Mouse (Mus musculus): ENCODE measurements around the gene Notch1. TPM values are rescaled to one million over a fixed set of nuclear protein-coding genes. Genes with fewer than 3 reads are reported as not detected.

Gene Notch1
- polyA plus RNA-seq, 1 experiment from 2014 or later, result 23.9 TPM

GRCm38 (mm10) chr2:26507481-26507886 is 9.0 kb downstream of the Notch1 start:
- peak overlapping the region; percentile 90 for H3K27ac ChIP-seq
- peak overlapping the region; percentile 29 for H3K4me2 ChIP-seq
- H3K36me3 ChIP-seq, result no peaks in the 10 kb centered on the region
- ATAC-seq (ENCODE audit: borderline replicate concordance, extremely low read depth, low FRiP score, low TSS enrichment), result peak; percentile 48
- no peaks in the 10 kb centered on the region for H3K9me3 ChIP-seq
- H3K4me1 ChIP-seq, result peaks cover 42% of the 10 kb centered on the region
- 8% methylated on average over 7 of the region's 7 CpGs for WGBS
- H3K4me3 ChIP-seq, result no peak overlapping the region
- H3K9ac ChIP-seq, result no peak overlapping the region
- H3K27me3 ChIP-seq, result no peaks in the 10 kb centered on the region

GRCm38 (mm10) chr2:26506746-26507280 is 9.7 kb downstream of the Notch1 start:
- H3K4me2 ChIP-seq, result peak overlapping the region; percentile 29; the same call in 1 of the 2 replicates
- no peak for ATAC-seq (ENCODE audit: borderline replicate concordance, extremely low read depth, low FRiP score, low TSS enrichment)
- WGBS, result 77% methylated on average over 3 of the region's 3 CpGs

DNA sequence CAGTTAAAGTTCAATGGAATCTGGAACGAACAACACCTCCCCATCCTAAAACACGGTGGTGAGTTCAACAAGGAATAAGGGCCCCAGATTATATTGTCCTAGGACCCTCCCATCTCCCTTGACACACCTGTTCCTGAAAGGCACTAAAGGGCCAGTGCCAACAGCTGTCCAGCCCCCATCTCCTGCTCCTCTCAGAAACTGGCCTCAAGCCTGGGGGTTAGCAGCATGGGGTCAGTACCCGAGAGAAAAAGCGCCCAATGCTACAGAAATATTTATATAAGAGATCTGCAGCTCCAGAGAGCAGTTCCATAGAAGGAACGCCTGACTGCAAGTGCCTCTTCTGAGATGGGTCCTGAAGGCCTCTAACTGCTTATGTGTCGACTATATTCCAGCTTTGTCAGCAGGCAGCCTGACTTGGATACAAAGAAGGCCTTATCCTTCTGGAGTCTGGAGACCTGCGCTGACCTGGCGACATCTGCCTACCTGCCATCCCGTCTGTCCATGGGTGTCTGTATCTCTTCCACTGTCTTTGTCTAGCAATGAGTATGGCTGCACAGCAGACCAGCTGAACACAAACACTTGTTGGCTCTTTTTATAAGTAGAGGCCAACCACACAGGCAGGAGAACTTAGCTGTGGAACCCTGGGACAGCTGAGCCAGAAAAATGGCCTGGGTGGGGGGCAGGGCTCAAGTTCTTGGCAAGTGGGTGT is 11.5 kb downstream of the Notch1 start:
- H3K4me3 ChIP-seq, result 0 out of 2 replicates have a peak overlapping the region, but pooled peaks have one; percentile 78
- WGBS, result 58% methylated on average over 9 of the region's 9 CpGs
- peak overlapping the region; percentile 75 for H3K4me2 ChIP-seq
- peaks cover 61% of the 10 kb centered on the region for H3K4me1 ChIP-seq
- H3K27ac ChIP-seq, result peak overlapping the region; percentile 91; the same call in 1 of the 2 replicates
- no peak for ATAC-seq (ENCODE audit: borderline replicate concordance, extremely low read depth, low FRiP score, low TSS enrichment)
- no peaks in the 10 kb centered on the region for H3K27me3 ChIP-seq
- no peaks in the 10 kb centered on the region for H3K9me3 ChIP-seq
- 0 out of 2 replicates have a peak overlapping the region, but pooled peaks have one; percentile 82 for H3K9ac ChIP-seq
- no peaks in the 10 kb centered on the region for H3K36me3 ChIP-seq

More at GRCm38 (mm10) chr2:26506746-26507280, 9.7 kb downstream of the Notch1 start:
- Histone ChIP-seq H3K27me3 (no peaks in the 10 kb centered on the region), H3K36me3 (no peaks in the 10 kb centered on the region), H3K9me3 (no peaks in the 10 kb centered on the region), H3K4me1 (peaks cover 42% of the 10 kb centered on the region), H3K9ac (peak overlapping the region; percentile 8; the same call in 1 of the 2 replicates), H3K27ac (peak overlapping the region; percentile 90), H3K4me3 (no peak overlapping the region)

- H3K4me1 ChIP-seq, result peaks cover 71% of the 10 kb centered on the region
- ATAC-seq (ENCODE audit: borderline replicate concordance, extremely low read depth, low FRiP score, low TSS enrichment), result peak; percentile 87
- H3K27me3 ChIP-seq, result no peaks in the 10 kb centered on the region
- peak overlapping the region; percentile 78 for H3K4me3 ChIP-seq
- peak overlapping the region; percentile 75 for H3K4me2 ChIP-seq
- H3K9ac ChIP-seq, result peak overlapping the region; percentile 82
- peak overlapping the region; percentile 91 for H3K27ac ChIP-seq
- no peaks in the 10 kb centered on the region for H3K9me3 ChIP-seq
- 4% methylated on average over 42 of the region's 59 CpGs for WGBS
- H3K36me3 ChIP-seq, result no peaks in the 10 kb centered on the region
These were observed 12.5 kb downstream of the Notch1 start for GRCm38 (mm10) chr2:26503661-26504575.

GRCm38 (mm10) chr2:26502863-26503631 is 13.4 kb downstream of the Notch1 start:
- H3K27me3 ChIP-seq, result no peaks in the 10 kb centered on the region
- no peaks in the 10 kb centered on the region for H3K9me3 ChIP-seq
- peak overlapping the region; percentile 82 for H3K9ac ChIP-seq
- peak overlapping the region; percentile 91 for H3K27ac ChIP-seq
- WGBS, result under 1% methylated on average over 57 of the region's 57 CpGs
- H3K36me3 ChIP-seq, result no peaks in the 10 kb centered on the region
- peak overlapping the region; percentile 78 for H3K4me3 ChIP-seq
- H3K4me2 ChIP-seq, result peak overlapping the region; percentile 75
- ATAC-seq (ENCODE audit: borderline replicate concordance, extremely low read depth, low FRiP score, low TSS enrichment), result peak; percentile 5
- H3K4me1 ChIP-seq, result peaks cover 72% of the 10 kb centered on the region

DNA sequence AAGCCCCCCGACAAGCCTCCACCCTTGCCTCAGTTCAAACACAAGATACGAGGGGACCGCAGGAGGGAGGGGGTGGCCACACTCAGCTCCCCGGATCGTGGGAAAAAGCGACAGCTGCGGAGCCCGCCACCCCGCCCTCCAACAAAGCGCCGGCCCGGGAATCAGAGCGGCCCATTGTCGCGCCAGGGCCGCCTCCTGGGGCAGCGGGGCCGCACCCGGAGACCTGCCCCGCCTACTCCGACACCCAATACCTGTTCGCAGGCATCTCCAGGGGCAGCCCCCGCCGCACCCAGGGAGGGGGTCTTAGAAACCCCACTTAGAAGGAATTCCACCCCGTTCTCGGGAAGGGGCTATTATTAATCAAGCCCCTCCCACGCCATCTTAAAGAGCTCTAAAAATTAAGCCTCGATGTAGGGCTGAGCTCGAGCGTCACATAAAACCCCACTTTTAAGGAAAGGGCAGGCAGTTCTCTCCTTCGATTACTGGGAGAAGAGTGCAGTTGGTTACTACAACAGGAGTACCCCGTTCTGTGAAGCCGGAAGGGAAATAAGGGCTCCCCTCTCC is 14.1 kb downstream of the Notch1 start:
- H3K9me3 ChIP-seq, result no peaks in the 10 kb centered on the region
- H3K4me1 ChIP-seq, result peaks cover 72% of the 10 kb centered on the region
- H3K27ac ChIP-seq, result peak overlapping the region; percentile 91
- H3K4me2 ChIP-seq, result peak overlapping the region; percentile 75
- no peaks in the 10 kb centered on the region for H3K36me3 ChIP-seq
- H3K4me3 ChIP-seq, result peak overlapping the region; percentile 78
- under 1% methylated on average over 33 of the region's 33 CpGs for WGBS
- ATAC-seq (ENCODE audit: borderline replicate concordance, extremely low read depth, low FRiP score, low TSS enrichment), result peak; percentile 28; the same call in 1 of the 2 replicates
- H3K9ac ChIP-seq, result peak overlapping the region; percentile 82
- H3K27me3 ChIP-seq, result no peaks in the 10 kb centered on the region

DNA sequence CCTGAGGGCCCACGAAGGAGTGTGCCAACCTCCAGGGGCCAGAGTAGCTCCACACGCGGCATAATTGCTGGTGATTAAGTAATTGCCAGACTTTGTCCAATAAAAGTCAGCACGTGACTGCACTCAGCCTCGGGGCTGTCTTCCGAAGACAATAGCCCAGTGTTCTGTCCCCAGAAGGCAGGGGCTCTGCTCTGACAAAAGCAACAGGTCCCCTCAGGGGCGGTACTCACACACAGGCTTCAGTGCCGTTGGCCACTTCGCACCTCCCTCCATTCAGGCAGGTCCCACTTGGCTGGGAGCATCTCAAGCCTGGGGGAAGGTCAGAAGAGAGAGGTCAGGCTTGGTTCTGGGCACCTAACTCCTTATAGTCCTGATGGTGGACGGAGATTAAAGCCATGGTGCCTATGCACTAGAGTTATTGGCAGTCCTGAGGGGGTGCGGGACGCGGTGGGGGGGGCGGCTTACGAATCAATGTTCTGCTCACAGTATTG is 14.8 kb downstream of the Notch1 start:
- Histone ChIP-seq H3K4me3 (peak overlapping the region; percentile 78), H3K36me3 (no peaks in the 10 kb centered on the region), H3K27me3 (no peaks in the 10 kb centered on the region), H3K9me3 (no peaks in the 10 kb centered on the region), H3K27ac (peak overlapping the region; percentile 91), H3K4me1 (peaks cover 72% of the 10 kb centered on the region), H3K9ac (peak overlapping the region; percentile 82), H3K4me2 (peak overlapping the region; percentile 75)
- WGBS, result 5% methylated on average over 15 of the region's 15 CpGs
- ATAC-seq (ENCODE audit: borderline replicate concordance, extremely low read depth, low FRiP score, low TSS enrichment), result no peak

- Histone ChIP-seq H3K36me3 (no peaks in the 10 kb centered on the region), H3K9ac (peak overlapping the region; percentile 82; the same call in 1 of the 2 replicates), H3K4me1 (peaks cover 79% of the 10 kb centered on the region), H3K4me3 (peak overlapping the region; percentile 78), H3K4me2 (peak overlapping the region; percentile 75), H3K9me3 (no peaks in the 10 kb centered on the region), H3K27me3 (no peaks in the 10 kb centered on the region), H3K27ac (peak overlapping the region; percentile 91)
- WGBS, result 28% methylated on average over 14 of the region's 14 CpGs
- ATAC-seq (ENCODE audit: borderline replicate concordance, extremely low read depth, low FRiP score, low TSS enrichment), result peak; percentile 6; the same call in 1 of the 2 replicates
These were observed 15.7 kb downstream of the Notch1 start for GRCm38 (mm10) chr2:26500599-26501370.

GRCm38 (mm10) chr2:26500027-26500598 is 16.4 kb downstream of the Notch1 start:
- whole genome bisulfite sequencing, result 50% methylated on average over 4 of the region's 4 CpGs

DNA sequence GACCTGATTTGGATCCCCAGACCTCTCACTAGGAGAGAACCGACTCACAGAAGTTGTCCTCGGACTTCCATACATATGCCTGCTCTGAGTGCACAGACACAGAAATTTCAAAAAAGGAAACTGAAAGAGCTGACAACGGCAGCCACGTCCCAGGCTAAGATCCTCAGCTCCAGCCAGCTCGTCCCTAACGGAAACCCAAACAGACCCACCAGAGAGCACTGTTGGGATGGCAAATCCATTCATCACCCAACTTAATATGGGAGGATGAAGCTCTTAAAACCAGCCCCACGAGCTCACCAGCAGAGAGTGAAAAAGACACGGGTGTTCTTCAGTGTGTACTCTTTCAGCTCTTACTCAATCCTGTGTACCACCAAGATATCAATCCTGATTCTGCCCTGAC is 17.8 kb downstream of the Notch1 start:
- Histone ChIP-seq H3K9ac (no peak overlapping the region), H3K27me3 (no peaks in the 10 kb centered on the region), H3K4me2 (peak overlapping the region; percentile 19; the same call in 1 of the 2 replicates), H3K4me1 (peaks cover 81% of the 10 kb centered on the region), H3K27ac (peak overlapping the region; percentile 78), H3K4me3 (no peak overlapping the region), H3K9me3 (no peaks in the 10 kb centered on the region), H3K36me3 (no peaks in the 10 kb centered on the region)
- WGBS, result 46% methylated on average over 8 of the region's 8 CpGs
- ATAC-seq (ENCODE audit: borderline replicate concordance, extremely low read depth, low FRiP score, low TSS enrichment), result no peak

More at GRCm38 (mm10) chr2:26500027-26500598, 16.4 kb downstream of the Notch1 start:
- Histone ChIP-seq H3K4me3 (peak overlapping the region; percentile 78; the same call in 1 of the 2 replicates), H3K4me2 (peak overlapping the region; percentile 75), H3K27ac (peak overlapping the region; percentile 91), H3K4me1 (peaks cover 79% of the 10 kb centered on the region), H3K9ac (no peak overlapping the region), H3K36me3 (no peaks in the 10 kb centered on the region), H3K9me3 (no peaks in the 10 kb centered on the region), H3K27me3 (no peaks in the 10 kb centered on the region)
- no peak for ATAC-seq (ENCODE audit: borderline replicate concordance, extremely low read depth, low FRiP score, low TSS enrichment)

All from lung, embryonic 15.5 days (tissue).